Mouse (Mus musculus): ENCODE results near the gene Rad51c. TPM values are rescaled to one million over a fixed set of nuclear protein-coding genes. Genes with fewer than 3 reads are reported as not detected.

The Rad51c gene
- total and polyA plus RNA-seq, 3 experiments = 1.5 to 1.9 TPM; not detected in 1

- Histone ChIP-seq H3K79me2 (ENCODE audit: control insufficient read depth, insufficient read depth, low read length, poor library complexity) (peaks cover 5% of the 10 kb centered on the region; the same call in 1 of the 2 replicates), H3K9me3 (replicated peaks; ENCODE audit: insufficient read depth, low read length) (no peaks in the 10 kb centered on the region), H3K9ac (ENCODE audit: control insufficient read depth, low read depth, low read length, poor library complexity, severe bottlenecking) (peak overlapping the region; percentile 80), H3K27me3 (ENCODE audit: control insufficient read depth in 1 of 2, insufficient read depth in 2 of 2, low read length in 2 of 2) (no peaks in the 10 kb centered on the region), H3K4me1 (ENCODE audit: control insufficient read depth in 1 of 2, insufficient read depth in 2 of 2, low read length in 2 of 2) (peaks cover 2% of the 10 kb centered on the region in 2 experiments; a peak in 2 of 4 replicates), H3K4me3 (ENCODE audit: control insufficient read depth in 1 of 2, insufficient read depth in 1 of 2, low read depth in 2 of 2, low read length in 2 of 2) (peak overlapping the region; percentile 82 to 97), H3K27ac (ENCODE audit: control insufficient read depth, low read depth, low read length) (peak overlapping the region; percentile 12; the same call in 1 of the 2 replicates), H3K36me3 (ENCODE audit: control insufficient read depth in 1 of 2, insufficient read depth in 2 of 2, low read length in 2 of 2) (peaks cover 0 to 13% of the 10 kb centered on the region in 2 experiments; a peak in 2 of 4 replicates)
- no peak for DNase-seq (ENCODE audit: low read depth, low spot score)
- TF ChIP-seq GATA1 (IDR thresholded peaks at IDR 0.05; ENCODE audit: low read depth, low read length) (peak; percentile 68), POLR2AphosphoS2 (IDR thresholded peaks at IDR 0.05; ENCODE audit: low read length) (no peak)
Observed at GRCm38 (mm10) chr11:87359262-87359612, 45.5 kb downstream of the Rad51c start.

GRCm38 (mm10) chr11:87358331-87359261, 46.2 kb downstream of the Rad51c start, which contains the start of gene Ppm1e:
Gene Ppm1e (minus strand): TSS chr11:87359023.
- TF ChIP-seq MAX (IDR thresholded peaks at IDR 0.05; ENCODE audit: low read length) (peak; percentile 10; the same call in 1 of the 2 replicates), HCFC1 (IDR thresholded peaks at IDR 0.05; ENCODE audit: low read depth, low read length) (0 out of 2 replicates have a peak, but pooled peaks have one; percentile 48), POLR2A (IDR thresholded peaks at IDR 0.05; ENCODE audit: control insufficient read depth in 1 of 2, insufficient read depth in 1 of 2, low read depth in 1 of 2, low read length in 2 of 2, poor library complexity in 1 of 2) (peak; percentile 55 to 81; a peak in 2 of 4 replicates), UBTF (IDR thresholded peaks at IDR 0.05; ENCODE audit: borderline replicate concordance, insufficient read depth, low read depth, low read length) (peak; percentile 91; the same call in 1 of the 2 replicates), RAD21 (IDR thresholded peaks at IDR 0.05; ENCODE audit: low read depth, low read length) (no peak), MAZ (IDR thresholded peaks at IDR 0.05; ENCODE audit: low read depth, low read length) (peak; percentile 79), SMC3 (IDR thresholded peaks at IDR 0.05; ENCODE audit: low read depth, low read length) (no peak), MXI1 (IDR thresholded peaks at IDR 0.05; ENCODE audit: low read depth, low read length) (peak; percentile 54), SIN3A (IDR thresholded peaks at IDR 0.05; ENCODE audit: low read length) (peak; percentile 80), NELFE (IDR thresholded peaks at IDR 0.05; ENCODE audit: low read depth, low read length) (peak; percentile 55), E2F4 (IDR thresholded peaks at IDR 0.05; ENCODE audit: borderline replicate concordance, low read depth, low read length) (0 out of 2 replicates have a peak, but pooled peaks have one; percentile 37), MYC (IDR thresholded peaks at IDR 0.05; ENCODE audit: low read depth, low read length) (no peak), NRF1 (IDR thresholded peaks at IDR 0.05; ENCODE audit: insufficient read depth, low read depth, low read length, poor library complexity, severe bottlenecking) (peak; percentile 56; the same call in 1 of the 2 replicates), ELF1 (IDR thresholded peaks at IDR 0.05; ENCODE audit: low read depth, low read length) (peak; percentile 20; the same call in 1 of the 2 replicates), USF2 (IDR thresholded peaks at IDR 0.05; ENCODE audit: borderline replicate concordance in 1 of 2, insufficient read depth in 1 of 2, low read depth in 1 of 2, low read length in 2 of 2) (no peak)
- H3K79me2 ChIP-seq (ENCODE audit: control insufficient read depth, insufficient read depth, low read length, poor library complexity) = peaks cover 5% of the 10 kb centered on the region; the same call in 1 of the 2 replicates
- H3K9me3 ChIP-seq (replicated peaks; ENCODE audit: insufficient read depth, low read length) = no peaks in the 10 kb centered on the region
- no peaks in the 10 kb centered on the region for H3K27me3 ChIP-seq (ENCODE audit: control insufficient read depth in 1 of 2, insufficient read depth in 2 of 2, low read length in 2 of 2)
- peaks cover 2% of the 10 kb centered on the region in 2 experiments; a peak in 2 of 4 replicates for H3K4me1 ChIP-seq (ENCODE audit: control insufficient read depth in 1 of 2, insufficient read depth in 2 of 2, low read length in 2 of 2)
- peak; percentile 91 for DNase-seq (ENCODE audit: low read depth, low spot score)
- H3K4me3 ChIP-seq (ENCODE audit: control insufficient read depth in 1 of 2, insufficient read depth in 1 of 2, low read depth in 2 of 2, low read length in 2 of 2) = peak within 1 kb of the TSS; percentile 82 to 97
- H3K36me3 ChIP-seq (ENCODE audit: control insufficient read depth in 1 of 2, insufficient read depth in 2 of 2, low read length in 2 of 2) = peaks cover 0 to 13% of the 10 kb centered on the region in 2 experiments; a peak in 2 of 4 replicates
- peak within 1 kb of the TSS; percentile 12 for H3K27ac ChIP-seq (ENCODE audit: control insufficient read depth, low read depth, low read length)
- H3K9ac ChIP-seq (ENCODE audit: control insufficient read depth, low read depth, low read length, poor library complexity, severe bottlenecking) = peak within 1 kb of the TSS; percentile 80

Measured in MEL (cell line).